Mouse (Mus musculus) R1 (cell line): ENCODE measurements around the gene B4gat1.

ENCODE experiments used
- DNase-seq: peaks from one replicate; pipeline ENCODE4 v3.0.0-alpha.2; 2018; ENCODE audit warnings: low read depth, low spot score

The B4gat1 gene

DNA sequence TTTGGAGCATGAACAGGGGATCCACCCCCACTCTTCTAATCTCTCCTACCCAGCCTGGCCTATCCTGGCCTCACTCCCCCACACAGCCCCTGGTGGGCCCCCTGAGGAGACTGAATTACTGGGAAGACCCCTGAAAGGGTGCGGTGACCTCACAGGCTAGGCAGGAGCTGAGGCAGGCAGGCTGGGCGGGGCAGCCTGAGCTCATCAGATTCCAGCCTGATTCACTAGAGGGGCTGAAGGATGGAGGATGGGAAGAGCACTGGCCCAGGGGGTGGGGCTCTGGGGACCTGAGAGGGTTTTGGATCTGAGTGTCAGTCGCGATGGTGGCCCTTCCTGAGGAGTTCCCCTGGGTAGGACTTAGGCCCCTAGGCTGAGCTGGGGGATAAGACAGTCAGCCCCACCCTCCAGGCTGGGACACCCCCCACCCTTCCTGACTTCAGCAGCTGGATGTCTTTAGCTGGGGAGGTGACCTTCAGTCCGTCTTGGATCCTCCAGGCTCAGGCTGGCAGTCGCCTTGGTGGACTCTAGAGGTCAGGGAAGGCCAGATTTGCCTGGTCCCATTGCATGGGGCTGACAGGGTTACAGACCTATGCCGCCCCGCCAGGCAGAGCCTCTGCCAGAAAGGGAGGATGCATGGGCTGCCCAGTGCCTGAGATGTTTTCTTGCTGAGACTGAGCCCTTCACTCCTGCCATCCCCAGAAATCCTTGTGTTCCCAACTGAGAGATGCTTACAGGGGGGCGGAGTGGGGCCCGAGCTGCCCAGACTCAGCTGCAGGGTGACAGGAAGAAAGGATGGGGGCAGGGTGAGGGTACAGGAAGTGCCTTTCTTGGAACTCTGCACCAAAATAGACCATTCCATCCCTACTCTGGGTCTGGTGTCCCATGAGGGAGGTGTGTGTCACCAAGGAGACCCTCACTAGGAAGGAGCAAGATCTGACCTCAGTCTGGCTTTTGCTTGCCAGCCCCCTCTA is 20.5 kb downstream of the B4gat1 start:
- DNase-seq, result peak; percentile 80

DNA sequence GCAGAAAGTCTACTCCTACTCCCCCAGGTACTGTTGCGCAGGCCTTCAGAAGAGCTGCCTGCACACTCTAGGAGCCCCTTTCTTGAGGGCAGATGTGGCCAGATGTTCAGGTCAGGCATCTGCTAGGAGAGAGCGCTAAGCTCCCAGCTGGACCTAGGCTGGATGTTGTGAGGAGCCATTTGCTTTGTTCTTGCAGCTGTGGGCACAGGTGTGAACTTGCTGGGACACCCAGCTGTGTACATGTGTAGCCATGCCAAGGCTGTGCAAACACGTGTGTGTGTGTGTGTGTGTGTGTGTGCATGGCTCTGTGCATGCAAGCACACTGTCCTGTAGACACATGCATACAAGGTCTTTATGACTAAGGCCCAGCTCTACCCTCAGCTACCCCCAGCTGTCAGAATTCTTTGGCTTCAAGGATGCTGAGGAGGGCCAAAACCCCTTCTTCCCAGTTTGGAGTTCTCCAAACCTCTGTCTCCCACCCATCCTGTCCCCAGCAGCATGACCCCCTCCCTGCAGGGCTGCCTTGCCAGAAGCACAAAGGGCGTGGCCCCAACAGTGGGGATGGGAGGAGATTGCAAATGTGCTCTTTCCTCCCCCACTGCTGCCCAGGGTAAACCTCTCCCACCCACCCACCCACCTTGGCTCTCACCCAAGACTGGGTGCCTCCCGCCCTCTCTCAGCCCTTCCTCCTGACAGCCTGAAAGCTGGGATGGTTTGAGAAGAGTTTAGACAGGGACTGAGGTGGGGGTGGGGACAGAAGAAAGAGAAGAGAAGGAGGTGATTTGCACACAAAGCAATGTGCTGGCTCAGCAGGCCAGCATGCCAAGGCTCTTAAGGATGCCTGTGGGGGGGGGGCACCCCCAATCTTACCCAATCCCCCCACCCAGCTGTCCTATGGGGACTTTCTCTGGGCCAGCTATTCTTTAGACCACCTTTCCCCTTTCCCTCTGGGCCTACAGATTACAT is 22.0 kb downstream of the B4gat1 start:
- peak; percentile 50 for DNase-seq

DNA sequence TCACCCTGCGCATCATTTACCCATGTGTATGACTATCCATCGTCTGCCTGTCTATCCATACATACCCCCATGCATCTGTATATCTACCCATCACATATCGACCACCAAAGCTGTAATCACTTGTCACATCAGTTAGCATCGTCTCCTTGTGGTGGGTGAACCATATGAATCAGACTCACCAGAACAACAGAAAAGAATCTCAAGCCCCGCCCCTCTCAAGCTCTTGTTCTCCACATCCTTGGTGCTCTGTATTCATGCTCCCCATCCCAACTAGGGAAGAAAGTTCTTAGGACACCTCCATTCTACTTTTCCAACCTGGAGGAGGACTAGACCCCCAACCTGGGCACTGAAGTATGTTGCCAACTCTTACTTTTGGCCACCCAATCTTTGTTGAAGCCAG is 23.4 kb downstream of the B4gat1 start:
- no peak for DNase-seq

DNA sequence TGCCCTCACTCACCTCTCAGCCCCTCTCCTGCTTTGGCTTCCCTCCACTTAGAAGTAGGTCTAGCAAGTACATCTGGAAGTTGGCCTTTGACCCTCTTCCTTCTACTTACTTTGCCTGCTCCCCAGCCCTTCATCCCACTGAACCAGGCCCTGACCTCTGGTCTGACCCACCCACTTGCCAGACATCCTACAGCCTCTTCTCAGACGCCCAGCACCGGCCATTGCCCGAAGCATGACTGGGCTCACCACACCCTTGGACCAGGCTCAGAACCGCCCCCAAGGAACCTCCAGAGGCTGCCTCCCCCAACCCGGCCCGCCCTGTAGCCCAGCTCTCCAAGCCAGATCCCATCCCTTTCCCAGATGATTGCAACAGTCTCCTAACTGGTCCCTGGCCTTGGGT is 23.8 kb downstream of the B4gat1 start:
- DNase-seq, result no peak

DNA sequence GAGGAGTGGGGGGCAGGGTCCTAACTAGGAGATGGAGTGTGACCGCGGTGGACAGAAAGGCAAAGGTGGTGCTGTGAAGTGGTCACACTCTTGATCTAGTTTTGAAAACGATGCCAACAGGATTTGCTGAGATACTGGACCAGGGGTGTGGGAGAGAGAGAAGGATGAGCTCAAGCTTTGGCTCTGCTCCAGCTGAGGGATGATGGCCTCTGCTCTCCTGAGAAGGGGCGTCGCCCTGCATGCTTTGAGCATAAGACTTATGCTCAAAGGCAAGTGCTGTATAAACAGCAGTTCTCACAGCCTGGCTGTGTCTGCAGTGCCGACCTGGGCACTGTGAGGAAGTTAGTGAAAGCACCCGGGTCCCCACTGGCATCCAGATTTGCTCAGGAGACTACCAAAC is 26.5 kb downstream of the B4gat1 start:
- no peak for DNase-seq

DNA sequence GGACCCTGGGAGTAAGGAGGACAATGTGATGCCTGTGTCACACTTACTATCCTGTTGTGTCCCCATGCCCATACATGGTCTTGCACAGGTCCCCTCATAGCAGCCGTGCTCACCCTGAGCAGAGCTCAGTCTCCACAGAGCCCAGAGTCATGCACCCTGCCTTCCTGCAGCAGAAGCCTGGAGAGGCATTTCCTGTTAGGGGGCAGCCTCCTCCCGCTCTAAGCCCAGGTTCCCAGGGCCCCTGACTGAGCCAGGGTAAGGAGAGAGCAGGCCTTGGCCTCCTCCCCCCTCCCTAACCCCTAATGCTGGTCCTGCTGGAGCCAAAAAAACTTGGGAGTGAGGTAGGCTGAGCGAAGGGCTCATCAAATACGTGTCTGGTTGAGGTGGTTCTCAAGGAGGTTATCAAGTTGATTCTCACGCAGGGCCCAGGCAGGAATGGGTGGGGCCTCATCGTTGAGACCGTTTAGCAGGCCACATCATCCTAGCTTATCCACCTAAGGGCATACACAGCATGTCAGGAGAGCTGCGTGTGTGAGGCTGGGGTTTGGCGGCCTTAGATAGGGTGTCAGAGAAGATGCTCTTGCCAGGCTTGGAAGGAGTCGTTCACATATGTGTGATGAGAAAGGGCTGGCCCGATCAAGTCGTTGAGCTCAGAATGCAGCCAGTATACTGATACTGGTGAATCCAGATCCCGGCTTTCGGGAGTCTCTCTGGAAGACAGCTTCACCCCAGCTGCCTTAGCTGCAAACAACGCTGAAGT is 28.6 kb downstream of the B4gat1 start:
- peak; percentile 33 for DNase-seq

DNA sequence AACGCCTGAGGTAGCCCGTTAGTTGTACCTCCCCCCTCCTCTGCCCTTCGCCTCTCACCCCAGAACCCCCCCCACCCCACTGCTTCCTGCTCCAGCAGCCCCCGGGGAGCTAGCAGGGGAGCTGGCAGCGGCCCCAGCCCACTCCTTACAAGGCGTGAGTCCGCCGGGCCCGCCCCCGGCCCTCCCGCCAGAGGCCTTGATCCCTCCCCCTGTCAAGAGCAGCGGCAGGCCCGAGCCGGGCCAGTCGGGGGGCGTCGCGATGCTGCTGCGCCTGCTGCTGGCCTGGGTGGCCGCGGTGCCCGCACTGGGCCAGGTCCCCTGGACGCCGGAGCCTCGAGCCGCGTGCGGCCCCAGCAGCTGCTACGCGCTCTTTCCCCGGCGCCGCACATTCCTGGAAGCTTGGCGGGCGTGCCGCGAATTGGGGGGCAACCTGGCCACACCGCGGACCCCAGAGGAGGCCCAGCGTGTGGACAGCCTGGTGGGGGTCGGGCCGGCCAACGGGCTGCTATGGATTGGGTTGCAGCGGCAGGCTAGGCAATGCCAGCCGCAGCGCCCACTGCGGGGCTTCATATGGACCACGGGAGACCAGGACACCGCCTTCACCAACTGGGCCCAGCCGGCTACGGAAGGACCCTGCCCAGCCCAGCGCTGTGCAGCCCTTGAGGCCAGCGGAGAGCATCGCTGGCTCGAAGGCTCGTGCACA is 29.4 kb downstream of the B4gat1 start, which contains the start of gene Cd248:
Cd248 (plus strand) TSS at position 212 of the 703 bp plus-strand sequence.
- peak; percentile 54 for DNase-seq

DNA sequence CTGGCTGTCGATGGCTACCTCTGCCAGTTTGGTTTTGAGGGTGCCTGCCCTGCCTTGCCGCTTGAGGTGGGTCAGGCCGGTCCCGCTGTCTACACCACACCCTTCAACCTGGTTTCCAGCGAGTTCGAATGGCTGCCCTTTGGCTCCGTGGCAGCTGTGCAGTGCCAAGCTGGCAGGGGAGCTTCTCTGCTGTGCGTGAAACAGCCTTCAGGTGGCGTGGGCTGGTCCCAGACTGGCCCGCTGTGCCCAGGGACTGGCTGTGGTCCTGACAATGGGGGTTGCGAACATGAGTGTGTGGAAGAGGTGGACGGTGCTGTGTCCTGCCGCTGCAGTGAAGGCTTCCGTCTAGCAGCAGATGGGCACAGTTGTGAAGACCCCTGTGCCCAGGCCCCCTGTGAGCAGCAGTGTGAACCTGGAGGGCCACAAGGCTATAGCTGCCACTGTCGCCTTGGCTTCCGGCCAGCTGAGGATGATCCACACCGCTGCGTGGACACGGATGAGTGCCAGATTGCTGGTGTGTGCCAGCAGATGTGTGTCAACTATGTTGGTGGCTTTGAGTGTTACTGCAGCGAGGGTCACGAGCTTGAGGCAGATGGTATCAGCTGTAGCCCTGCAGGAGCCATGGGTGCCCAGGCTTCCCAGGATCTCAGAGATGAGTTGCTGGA is 30.1 kb downstream of the B4gat1 start:
- no peak for DNase-seq

DNA sequence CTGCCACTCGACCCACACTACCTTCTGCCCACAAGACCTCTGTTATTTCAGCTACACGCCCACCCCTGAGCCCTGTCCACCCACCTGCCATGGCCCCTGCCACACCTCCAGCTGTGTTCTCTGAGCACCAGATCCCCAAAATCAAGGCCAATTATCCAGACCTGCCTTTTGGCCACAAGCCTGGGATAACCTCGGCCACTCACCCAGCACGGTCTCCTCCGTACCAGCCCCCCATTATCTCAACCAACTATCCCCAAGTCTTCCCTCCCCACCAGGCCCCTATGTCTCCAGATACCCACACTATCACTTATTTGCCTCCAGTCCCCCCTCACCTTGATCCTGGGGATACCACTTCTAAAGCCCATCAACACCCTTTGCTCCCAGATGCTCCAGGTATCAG is 30.9 kb downstream of the B4gat1 start:
- no peak for DNase-seq

DNA sequence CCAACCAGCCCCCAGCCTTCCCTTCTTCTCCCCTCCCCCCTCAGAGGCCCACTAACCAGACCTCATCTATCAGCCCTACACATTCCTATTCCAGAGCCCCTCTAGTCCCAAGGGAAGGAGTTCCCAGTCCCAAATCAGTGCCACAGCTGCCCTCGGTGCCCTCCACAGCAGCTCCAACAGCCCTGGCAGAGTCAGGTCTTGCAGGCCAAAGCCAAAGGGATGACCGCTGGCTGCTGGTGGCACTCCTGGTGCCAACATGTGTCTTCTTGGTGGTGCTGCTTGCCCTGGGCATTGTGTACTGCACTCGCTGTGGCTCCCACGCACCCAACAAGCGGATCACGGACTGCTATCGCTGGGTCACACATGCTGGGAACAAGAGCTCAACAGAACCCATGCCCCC is 31.4 kb downstream of the B4gat1 start:
- DNase-seq, result no peak

DNA sequence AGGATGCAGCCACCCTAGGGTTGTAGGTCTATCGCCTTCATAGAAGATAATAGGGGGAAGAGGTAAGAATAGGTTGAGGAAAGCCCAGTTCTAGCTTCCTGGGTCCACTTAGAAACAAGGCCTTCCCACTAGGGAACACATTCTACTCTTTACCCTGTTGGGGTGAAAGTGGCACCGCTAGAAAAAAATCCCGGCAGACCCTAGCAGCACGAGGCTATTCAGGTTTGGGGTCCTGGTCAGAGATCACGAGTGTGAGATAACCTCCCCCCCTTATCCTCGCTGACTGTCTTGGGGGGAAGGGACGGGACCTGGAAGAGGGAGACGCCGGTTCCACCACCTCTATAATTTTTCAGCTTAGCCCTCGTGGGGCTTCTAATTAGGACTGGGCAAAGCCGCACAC is 32.5 kb downstream of the B4gat1 start:
- no peak for DNase-seq

DNA sequence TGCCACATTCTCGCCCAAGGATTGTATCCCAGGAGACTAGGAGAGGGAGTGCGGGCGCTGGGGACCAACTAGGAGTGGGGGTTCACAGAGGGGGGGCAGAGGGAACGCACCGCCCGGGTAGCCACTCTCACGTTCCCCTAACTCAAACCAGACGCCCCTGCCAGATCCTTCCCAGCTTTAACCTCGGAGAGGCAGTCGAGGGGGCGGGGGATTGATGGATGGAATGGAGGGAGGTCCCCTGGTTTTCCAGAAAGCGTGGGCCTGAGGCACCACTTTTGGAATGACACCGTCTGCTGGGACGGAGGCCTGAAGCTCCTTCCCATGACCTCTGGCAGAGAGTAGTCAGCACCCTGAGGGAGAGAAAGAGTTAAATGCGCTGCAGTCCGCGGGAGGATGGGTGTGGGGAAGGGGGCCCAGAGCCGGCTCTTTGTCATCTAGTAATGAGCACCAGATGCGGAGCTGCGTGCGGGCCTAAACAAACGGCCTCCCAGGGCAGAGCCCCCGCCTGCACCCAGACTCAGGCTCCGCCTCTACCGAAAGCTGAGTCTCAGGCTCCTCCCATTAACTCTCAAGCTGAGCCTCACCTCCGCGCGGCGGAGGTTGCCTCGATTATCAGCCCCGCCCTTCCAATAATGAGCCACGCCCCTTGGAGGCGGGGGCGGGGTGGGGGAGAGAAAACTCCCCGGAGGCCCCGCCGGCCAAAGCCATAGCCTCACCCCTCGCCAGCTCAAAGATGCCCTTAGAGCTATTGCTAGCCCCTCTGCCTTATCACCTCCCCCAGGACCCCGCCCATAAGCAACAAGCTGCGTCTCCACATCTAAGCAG is 33.1 kb downstream of the B4gat1 start:
- peak; percentile 96 for DNase-seq

DNA sequence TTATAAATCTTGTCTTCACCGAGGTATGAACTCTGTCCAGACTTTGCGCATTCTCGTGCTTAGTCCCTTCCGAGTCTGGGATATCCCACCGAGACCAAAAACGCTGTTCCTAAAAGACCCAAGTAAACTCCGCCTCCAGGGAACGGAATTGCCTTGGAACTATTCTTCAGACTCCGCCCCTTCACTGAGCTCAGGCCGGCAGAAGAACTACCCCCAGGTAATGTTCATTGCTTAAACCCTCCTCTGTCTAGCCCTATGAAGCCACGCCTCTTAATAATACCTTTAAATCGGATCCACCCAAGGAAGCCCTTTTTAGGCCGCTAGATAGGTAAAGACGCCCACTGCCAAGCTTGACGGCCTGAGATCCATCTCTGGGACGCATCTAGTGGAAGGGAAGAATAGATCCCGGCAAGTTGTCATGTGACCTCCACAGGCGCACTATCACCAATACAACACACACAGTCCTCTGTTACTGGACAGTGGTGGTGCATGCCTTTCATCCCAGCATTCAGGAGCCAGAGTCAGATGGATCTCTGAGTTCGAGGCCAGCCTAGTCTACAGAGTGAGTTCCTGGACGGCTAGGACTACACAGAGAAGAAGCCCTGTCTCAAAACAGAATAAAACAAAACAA is 33.9 kb downstream of the B4gat1 start:
- DNase-seq, result peak; percentile 92

DNA sequence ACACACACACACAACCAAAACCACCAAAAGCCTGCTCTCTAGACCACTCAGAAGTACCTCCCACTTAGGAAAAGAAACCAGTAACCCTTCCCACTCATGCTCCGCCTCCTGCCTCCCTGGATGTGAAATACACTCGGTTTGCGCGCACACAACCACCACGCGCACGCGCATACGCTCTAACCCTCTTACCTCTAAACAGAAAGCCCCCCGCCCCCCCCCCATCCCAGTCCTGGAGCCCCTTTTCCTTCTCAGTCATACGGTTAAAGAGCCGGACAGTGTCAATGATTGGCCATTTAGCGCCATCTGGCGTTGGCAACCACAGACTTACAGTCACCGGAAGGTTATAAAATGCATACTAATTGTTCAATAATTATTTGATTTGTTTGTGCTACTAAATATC is 34.4 kb downstream of the B4gat1 start:
- DNase-seq, result peak; percentile 89

DNA sequence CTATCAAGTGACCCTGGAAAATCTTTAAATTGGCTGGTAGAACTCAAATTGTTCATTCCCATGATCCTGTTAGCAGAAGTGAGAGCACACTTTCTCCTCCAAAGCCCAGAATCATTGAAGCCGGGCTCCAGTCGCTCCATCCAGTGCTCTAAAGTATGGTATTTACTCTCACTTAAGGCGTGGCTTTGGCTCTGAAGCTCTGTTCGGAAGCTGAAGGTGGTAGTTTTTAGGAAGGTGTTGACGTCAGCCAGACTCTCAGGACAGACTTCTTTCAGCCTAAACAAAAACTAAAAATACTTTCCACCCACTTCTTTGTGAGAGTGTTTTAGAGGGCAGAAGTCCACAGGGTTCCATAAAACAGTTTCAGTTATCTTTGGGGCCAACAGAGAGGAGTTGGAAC is 34.9 kb downstream of the B4gat1 start:
- no peak for DNase-seq

DNA sequence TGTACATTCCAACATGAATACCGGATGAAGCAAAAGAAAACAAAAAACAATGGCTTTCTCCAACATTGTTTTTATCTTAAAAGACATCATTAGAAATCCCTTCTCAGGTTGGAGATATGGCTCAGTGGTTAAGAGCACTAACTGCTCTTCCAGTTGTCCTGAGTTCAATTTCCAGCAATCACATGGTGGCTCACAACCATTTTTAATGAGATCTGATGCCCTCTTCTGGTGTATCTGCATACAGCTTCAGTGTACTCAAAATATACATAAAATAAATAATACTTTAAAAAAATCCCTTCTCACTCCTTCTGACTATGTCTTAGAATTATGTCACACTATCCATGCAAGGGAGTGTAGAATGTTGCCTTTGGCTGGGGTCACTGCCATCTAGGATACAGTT is 40.7 kb downstream of the B4gat1 start:
- DNase-seq, result no peak

DNA sequence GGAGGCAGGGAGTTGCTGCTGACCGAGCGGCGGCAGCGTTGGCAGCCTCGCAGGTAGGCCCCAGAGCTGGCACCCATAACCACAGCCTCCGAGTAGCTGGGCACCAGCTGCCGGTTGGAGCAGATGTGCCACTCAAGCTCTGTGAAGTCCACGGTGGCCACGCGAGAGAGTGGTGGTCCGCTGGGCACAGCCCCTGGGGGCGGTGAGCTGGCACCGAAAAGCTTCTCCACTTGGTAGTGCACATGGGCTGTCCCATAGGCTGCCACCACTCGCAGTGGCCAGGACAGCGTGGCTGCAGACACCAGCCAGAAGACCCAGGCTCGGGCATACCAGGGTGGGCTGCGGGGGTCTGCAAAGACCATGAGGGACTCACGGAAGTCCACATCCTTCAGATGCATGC is 43.4 kb downstream of the B4gat1 start:
- DNase-seq, result no peak

DNA sequence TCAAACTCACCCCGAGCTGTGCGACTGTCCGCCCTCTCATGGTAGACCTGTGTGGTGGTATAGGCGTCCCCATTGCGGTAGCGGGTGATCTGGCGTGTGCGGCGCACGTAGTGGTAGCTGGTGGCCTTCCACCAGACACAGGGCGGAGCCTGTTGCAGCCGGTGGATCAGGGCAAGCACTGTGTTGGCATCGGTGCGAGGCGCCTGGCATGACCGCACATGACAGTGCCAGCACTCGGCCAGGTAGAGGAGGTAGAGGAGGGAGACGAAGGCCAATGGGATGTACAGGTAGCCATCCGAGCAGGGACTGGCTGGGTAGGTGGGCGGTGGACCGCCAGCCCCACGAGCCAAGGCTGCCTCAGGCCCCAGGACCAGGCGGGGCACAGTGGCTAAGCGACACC is 44.0 kb downstream of the B4gat1 start:
- DNase-seq, result no peak
